Mouse (Mus musculus): Measurements from ENCODE around the gene Arl15. TPM values are rescaled to one million over a fixed set of nuclear protein-coding genes. Genes with fewer than 3 reads are reported as not detected.
"Not testable (repeated sequence)": the region's sequence is repeated elsewhere in the genome, so short reads cannot be mapped to it uniquely, and the experiment has no call there.

Arl15 gene
- polyA plus RNA-seq, 1 experiment from 2014 or later = 6.7 TPM

GRCm38 (mm10) chr13:113774799-113775198 lies 19.5 kb upstream of the Arl15 start:
- WGBS = 82% methylated on average over 8 of the region's 8 CpGs
- no peak overlapping the region for H3K27ac ChIP-seq
- H3K36me3 ChIP-seq = no peaks in the 10 kb centered on the region
- H3K4me1 ChIP-seq (replicated peaks) = no peaks in the 10 kb centered on the region
- H3K4me2 ChIP-seq = no peak overlapping the region
- no peak overlapping the region for H3K9ac ChIP-seq
- no peaks in the 10 kb centered on the region; the same call in 1 of the 2 replicates for H3K27me3 ChIP-seq
- H3K4me3 ChIP-seq = no peak overlapping the region
- no peak for ATAC-seq (replicated peaks; ENCODE audit: insufficient number of reproducible peaks, insufficient read depth, low FRiP score, low read depth)
- no peaks in the 10 kb centered on the region for H3K9me3 ChIP-seq (replicated peaks)

GRCm38 (mm10) chr13:113775244-113776140 lies 18.8 kb upstream of the Arl15 start:
- Histone ChIP-seq H3K27ac (no peak overlapping the region), H3K27me3 (no peaks in the 10 kb centered on the region; the same call in 1 of the 2 replicates), H3K36me3 (no peaks in the 10 kb centered on the region), H3K9me3 (replicated peaks) (no peaks in the 10 kb centered on the region), H3K4me2 (no peak overlapping the region), H3K9ac (no peak overlapping the region), H3K4me1 (replicated peaks) (no peaks in the 10 kb centered on the region), H3K4me3 (no peak overlapping the region)
- 66% methylated on average over 10 of the region's 10 CpGs for WGBS
- no peak for ATAC-seq (replicated peaks; ENCODE audit: insufficient number of reproducible peaks, insufficient read depth, low FRiP score, low read depth)

GRCm38 (mm10) chr13:113785803-113786202 lies 8.5 kb upstream of the Arl15 start:
- no peak for ATAC-seq (replicated peaks; ENCODE audit: insufficient number of reproducible peaks, insufficient read depth, low FRiP score, low read depth)
- Histone ChIP-seq H3K4me1 (replicated peaks) (no peaks in the 10 kb centered on the region), H3K4me2 (no peak overlapping the region), H3K9ac (no peak overlapping the region), H3K27me3 (no peaks in the 10 kb centered on the region), H3K9me3 (replicated peaks) (no peaks in the 10 kb centered on the region), H3K27ac (no peak overlapping the region), H3K4me3 (no peak overlapping the region), H3K36me3 (no peaks in the 10 kb centered on the region)
- WGBS = 77% methylated on average over 5 of the region's 5 CpGs

- Histone ChIP-seq H3K27ac (no peak overlapping the region), H3K27me3 (no peaks in the 10 kb centered on the region), H3K9ac (no peak overlapping the region), H3K9me3 (replicated peaks) (no peaks in the 10 kb centered on the region), H3K4me1 (replicated peaks) (no peaks in the 10 kb centered on the region), H3K36me3 (no peaks in the 10 kb centered on the region), H3K4me3 (no peak overlapping the region), H3K4me2 (no peak overlapping the region)
- ATAC-seq (replicated peaks; ENCODE audit: insufficient number of reproducible peaks, insufficient read depth, low FRiP score, low read depth) = no peak
- WGBS = 58% methylated on average over 8 of the region's 8 CpGs
Observed at GRCm38 (mm10) chr13:113787136-113787535, 7.2 kb upstream of the Arl15 start.

GRCm38 (mm10) chr13:113790016-113790415 lies 4.3 kb upstream of the Arl15 start:
- H3K4me3 ChIP-seq; H3K27me3 ChIP-seq; H3K4me2 ChIP-seq; H3K4me1 ChIP-seq (replicated peaks); ATAC-seq (replicated peaks; ENCODE audit: insufficient number of reproducible peaks, insufficient read depth, low FRiP score, low read depth); H3K9me3 ChIP-seq (replicated peaks); H3K27ac ChIP-seq; H3K9ac ChIP-seq; H3K36me3 ChIP-seq: not testable (repeated sequence)
- WGBS = 85% methylated on average over 3 of the region's 3 CpGs

GRCm38 (mm10) chr13:113793637-113794036 lies 668 bp upstream of the Arl15 start:
- WGBS = 64% methylated on average over 9 of the region's 9 CpGs
- no peak for ATAC-seq (replicated peaks; ENCODE audit: insufficient number of reproducible peaks, insufficient read depth, low FRiP score, low read depth)
- Histone ChIP-seq H3K4me1 (replicated peaks) (peaks cover 20% of the 10 kb centered on the region), H3K4me2 (peak overlapping the region; percentile 74), H3K9me3 (replicated peaks) (no peaks in the 10 kb centered on the region), H3K27ac (peak overlapping the region; percentile 95), H3K36me3 (no peaks in the 10 kb centered on the region), H3K9ac (peak overlapping the region; percentile 84), H3K27me3 (no peaks in the 10 kb centered on the region), H3K4me3 (peak overlapping the region; percentile 94)

- WGBS = under 1% methylated on average over 52 of the region's 52 CpGs
- H3K4me3 ChIP-seq = peak overlapping the region; percentile 94
- no peaks in the 10 kb centered on the region for H3K27me3 ChIP-seq
- ATAC-seq (replicated peaks; ENCODE audit: insufficient number of reproducible peaks, insufficient read depth, low FRiP score, low read depth) = peak; percentile 21; the same call in 1 of the 2 replicates
- no peaks in the 10 kb centered on the region; the same call in 1 of the 2 replicates for H3K36me3 ChIP-seq
- H3K9me3 ChIP-seq (replicated peaks) = no peaks in the 10 kb centered on the region
- peak overlapping the region; percentile 95 for H3K27ac ChIP-seq
- peak overlapping the region; percentile 74 for H3K4me2 ChIP-seq
- peak overlapping the region; percentile 86 for H3K9ac ChIP-seq
- H3K4me1 ChIP-seq (replicated peaks) = peaks cover 20% of the 10 kb centered on the region
Observed at GRCm38 (mm10) chr13:113794705-113795655, 675 bp downstream of the Arl15 start.

- Histone ChIP-seq H3K4me1 (replicated peaks) (peaks cover 20% of the 10 kb centered on the region), H3K4me3 (no peak overlapping the region), H3K36me3 (no peaks in the 10 kb centered on the region; the same call in 1 of the 2 replicates), H3K9me3 (replicated peaks) (no peaks in the 10 kb centered on the region), H3K9ac (no peak overlapping the region; the same call in 1 of the 2 replicates), H3K27me3 (no peaks in the 10 kb centered on the region), H3K4me2 (0 out of 2 replicates have a peak overlapping the region, but pooled peaks have one; percentile 74), H3K27ac (no peak overlapping the region)
- ATAC-seq (replicated peaks; ENCODE audit: insufficient number of reproducible peaks, insufficient read depth, low FRiP score, low read depth) = no peak
- WGBS = 64% methylated on average over 6 of the region's 6 CpGs
Observed at GRCm38 (mm10) chr13:113797378-113797777, 3.1 kb downstream of the Arl15 start.

- H3K4me1 ChIP-seq (replicated peaks) = peaks cover 20% of the 10 kb centered on the region
- no peak overlapping the region for H3K4me3 ChIP-seq
- H3K9ac ChIP-seq = no peak overlapping the region
- H3K36me3 ChIP-seq = no peaks in the 10 kb centered on the region; the same call in 1 of the 2 replicates
- H3K4me2 ChIP-seq = no peak overlapping the region
- WGBS = 93% methylated on average over 4 of the region's 4 CpGs
- H3K9me3 ChIP-seq (replicated peaks) = no peaks in the 10 kb centered on the region
- no peaks in the 10 kb centered on the region for H3K27me3 ChIP-seq
- no peak overlapping the region for H3K27ac ChIP-seq
- no peak for ATAC-seq (replicated peaks; ENCODE audit: insufficient number of reproducible peaks, insufficient read depth, low FRiP score, low read depth)
Observed at GRCm38 (mm10) chr13:113799361-113799760, 5.1 kb downstream of the Arl15 start.

- no peak for ATAC-seq (replicated peaks; ENCODE audit: insufficient number of reproducible peaks, insufficient read depth, low FRiP score, low read depth)
- H3K9me3 ChIP-seq (replicated peaks) = no peaks in the 10 kb centered on the region
- no peaks in the 10 kb centered on the region; the same call in 1 of the 2 replicates for H3K36me3 ChIP-seq
Observed at GRCm38 (mm10) chr13:113800246-113800645, 5.9 kb downstream of the Arl15 start.

GRCm38 (mm10) chr13:113802571-113802970 lies 8.3 kb downstream of the Arl15 start:
- Histone ChIP-seq H3K4me1 (replicated peaks) (no peaks in the 10 kb centered on the region), H3K9ac (no peak overlapping the region), H3K4me2 (no peak overlapping the region), H3K4me3 (no peak overlapping the region), H3K27ac (no peak overlapping the region), H3K9me3 (replicated peaks) (no peaks in the 10 kb centered on the region), H3K27me3 (no peaks in the 10 kb centered on the region), H3K36me3 (no peaks in the 10 kb centered on the region; the same call in 1 of the 2 replicates)
- no peak for ATAC-seq (replicated peaks; ENCODE audit: insufficient number of reproducible peaks, insufficient read depth, low FRiP score, low read depth)
- WGBS = 84% methylated on average over 9 of the region's 9 CpGs

More at GRCm38 (mm10) chr13:113800246-113800645, 5.9 kb downstream of the Arl15 start:
- Histone ChIP-seq H3K27ac (no peak overlapping the region), H3K27me3 (no peaks in the 10 kb centered on the region), H3K9ac (no peak overlapping the region), H3K4me3 (no peak overlapping the region), H3K4me1 (replicated peaks) (peaks cover 20% of the 10 kb centered on the region), H3K4me2 (no peak overlapping the region)
- WGBS = 86% methylated on average over 4 of the region's 4 CpGs
